Mouse (Mus musculus) C2C12 (cell line): ENCODE measurements around the gene Bdkrb1. TPM values are rescaled to one million over a fixed set of nuclear protein-coding genes. Genes with fewer than 3 reads are reported as not detected.

ENCODE experiments used
- H3K27me3 ChIP-seq: one replicate; pipeline ENCODE4 v1.6.1; 2011; ENCODE audit not compliant: control insufficient read depth, insufficient read depth, insufficient read length
- H3K36me3 ChIP-seq: one replicate; pipeline ENCODE4 v1.6.1; 2011; ENCODE audit not compliant: control insufficient read depth, insufficient read depth
- H3K4me3 ChIP-seq: one replicate; pipeline ENCODE4 v1.5.1; 2011; ENCODE audit warnings: mild to moderate bottlenecking, control low read depth; ENCODE audit not compliant: poor library complexity, insufficient read depth, severe bottlenecking
- H3K79me2 ChIP-seq: one replicate; pipeline ENCODE4 v1.6.1; 2011; ENCODE audit not compliant: control insufficient read depth, insufficient read depth
- H3K79me3 ChIP-seq: one replicate; pipeline ENCODE4 v1.6.1; 2011; ENCODE audit warnings: low read depth, control low read depth
- H3ac ChIP-seq: one replicate; pipeline ENCODE3; 2011; ENCODE audit warnings: low read depth; ENCODE audit not compliant: control insufficient read depth, insufficient read length
- CEBPB ChIP-seq: IDR thresholded peaks from one replicate; pipeline ENCODE4 v1.6.1; 2011; ENCODE audit warnings: low read depth, mild to moderate bottlenecking, control low read depth, moderate library complexity
- CTCF ChIP-seq: IDR thresholded peaks from one replicate; pipeline ENCODE4 v1.5.1; 2011; ENCODE audit not compliant: control insufficient read depth, insufficient read depth, insufficient read length
- FOSL1 ChIP-seq: IDR thresholded peaks from one replicate; pipeline ENCODE4 v1.8.0; 2011; ENCODE audit warnings: mild to moderate bottlenecking, low read length; ENCODE audit not compliant: poor library complexity, insufficient read depth, severe bottlenecking
- MAX ChIP-seq: IDR thresholded peaks from one replicate; pipeline ENCODE4 v1.6.1; 2011; ENCODE audit warnings: mild to moderate bottlenecking, control low read depth
- MYOD1 ChIP-seq: IDR thresholded peaks from one replicate; pipeline ENCODE4 v1.6.1; 2011; ENCODE audit warnings: low read depth; ENCODE audit not compliant: control insufficient read depth, insufficient read length
- MYOG ChIP-seq: IDR thresholded peaks from one replicate; pipeline ENCODE4 v1.6.1; 2011; ENCODE audit not compliant: control insufficient read depth, insufficient read length; ENCODE audit errors: extremely low read depth
- USF1 ChIP-seq: IDR thresholded peaks from one replicate; pipeline ENCODE4 v1.6.1; 2011; ENCODE audit warnings: low read depth, mild to moderate bottlenecking, control low read depth, moderate library complexity
- polyA plus RNA-seq: library from polyadenylated mRNA; unstranded; fragments of >200 nt; fragmentation: generic; extraction: Trizol; gene quantifications from one replicate; pipeline ENCODE4 v1.2.1, GENCODE M21; 2012; ENCODE audit warnings: missing spikeins

Bdkrb1 gene
- polyA plus RNA-seq, 1 experiment = 2.1 TPM

DNA sequence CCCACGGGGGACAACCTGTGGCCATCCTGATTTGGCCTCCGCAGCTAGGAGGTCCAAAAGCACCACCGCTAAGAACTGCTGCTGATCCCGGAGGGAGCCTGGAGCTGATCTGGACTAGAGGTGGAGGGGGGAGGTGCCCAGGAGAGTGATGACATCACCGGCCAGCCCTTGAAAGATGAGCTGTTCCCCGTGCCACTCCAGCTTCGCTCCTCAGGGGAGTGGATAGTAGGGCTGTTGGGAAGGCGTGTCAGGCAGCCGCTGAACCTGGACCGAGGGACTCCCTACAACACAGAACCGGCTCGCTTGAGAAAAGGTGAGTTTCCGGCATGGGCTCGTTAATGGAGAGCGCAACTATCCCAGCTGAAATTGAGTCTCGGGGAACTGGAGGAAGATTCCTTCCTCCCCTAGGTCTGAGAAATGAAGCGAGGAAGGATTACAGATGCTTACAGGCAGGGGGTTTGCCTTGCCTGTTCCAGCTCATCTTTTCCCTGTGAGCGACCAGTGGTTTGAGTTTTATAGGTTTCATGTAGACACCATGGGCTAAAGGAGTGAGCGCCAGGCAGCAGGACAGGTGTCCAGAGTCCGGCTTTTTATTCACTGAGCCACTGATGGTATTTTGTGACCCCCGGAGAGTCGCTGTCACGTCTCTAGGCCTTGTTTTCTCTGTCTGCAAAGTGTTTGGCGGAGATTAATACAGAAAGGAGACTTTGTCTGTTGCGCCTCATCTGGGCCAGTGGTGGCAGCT, 39.8 kb upstream of the Bdkrb1 start, which contains the start of gene Bdkrb2:
Gene Bdkrb2, plus strand, starts transcription at position 291 of the 745 bp plus-strand sequence.
- Histone ChIP-seq H3K79me2 (no peaks in the 10 kb centered on the region), H3K4me3 (no peak within 1 kb of the TSS), H3K27me3 (no peaks in the 10 kb centered on the region), H3ac (no peak within 1 kb of the TSS), H3K79me3 (no peaks in the 10 kb centered on the region), H3K36me3 (no peaks in the 10 kb centered on the region)
- no peak for TF ChIP-seq MAX
- TF ChIP-seq CTCF = no peak
- no peak for TF ChIP-seq MYOD1
- TF ChIP-seq CEBPB = no peak
- no peak for TF ChIP-seq USF1

- H3ac ChIP-seq = no peak overlapping the region
- H3K79me3 ChIP-seq = no peaks in the 10 kb centered on the region
- TF ChIP-seq MYOD1 = no peak
- no peak for TF ChIP-seq MYOG
- no peak for TF ChIP-seq FOSL1
- no peak for TF ChIP-seq MAX
- TF ChIP-seq CTCF = no peak
- TF ChIP-seq CEBPB = no peak
- TF ChIP-seq USF1 = no peak
- no peaks in the 10 kb centered on the region for H3K27me3 ChIP-seq
- no peak overlapping the region for H3K4me3 ChIP-seq
- no peaks in the 10 kb centered on the region for H3K79me2 ChIP-seq
- H3K36me3 ChIP-seq = no peaks in the 10 kb centered on the region
These were observed 39.1 kb upstream of the Bdkrb1 start for GRCm38 (mm10) chr12:105563726-105564275.

DNA sequence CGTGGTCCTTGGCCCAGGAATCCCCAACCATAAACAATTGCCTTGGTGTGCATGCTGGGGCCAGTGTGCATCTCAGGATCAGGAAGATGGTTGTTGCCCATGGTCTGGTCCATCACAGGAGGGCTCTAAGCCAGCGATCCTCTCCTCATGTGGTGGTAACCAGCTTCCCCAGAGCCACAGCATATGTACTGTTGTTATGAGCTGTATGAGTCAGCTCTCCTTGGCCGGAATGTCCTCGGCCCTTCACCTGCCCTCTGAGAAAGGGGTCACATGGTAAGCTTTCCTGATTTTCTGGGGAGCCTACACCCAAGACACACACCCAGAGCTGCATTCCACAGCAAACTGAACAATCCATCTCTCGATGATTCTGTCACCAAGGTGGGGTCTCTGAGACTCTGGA, 37.7 kb upstream of the Bdkrb1 start:
- no peak overlapping the region for H3K4me3 ChIP-seq
- no peaks in the 10 kb centered on the region for H3K79me3 ChIP-seq
- H3K36me3 ChIP-seq = no peaks in the 10 kb centered on the region
- H3K79me2 ChIP-seq = no peaks in the 10 kb centered on the region
- no peaks in the 10 kb centered on the region for H3K27me3 ChIP-seq
- TF ChIP-seq MYOG (no peak), USF1 (no peak), MYOD1 (no peak), CTCF (no peak), MAX (no peak), FOSL1 (no peak), CEBPB (no peak)
- no peak overlapping the region for H3ac ChIP-seq

- H3K27me3 ChIP-seq = no peaks in the 10 kb centered on the region
- no peak overlapping the region for H3ac ChIP-seq
- no peaks in the 10 kb centered on the region for H3K36me3 ChIP-seq
- no peaks in the 10 kb centered on the region for H3K79me3 ChIP-seq
- no peak overlapping the region for H3K4me3 ChIP-seq
- TF ChIP-seq FOSL1 (no peak), CTCF (no peak), USF1 (no peak), MYOD1 (no peak), CEBPB (no peak), MYOG (no peak), MAX (no peak)
- H3K79me2 ChIP-seq = no peaks in the 10 kb centered on the region
These were observed 31.0 kb upstream of the Bdkrb1 start for GRCm38 (mm10) chr12:105571867-105572266.

DNA sequence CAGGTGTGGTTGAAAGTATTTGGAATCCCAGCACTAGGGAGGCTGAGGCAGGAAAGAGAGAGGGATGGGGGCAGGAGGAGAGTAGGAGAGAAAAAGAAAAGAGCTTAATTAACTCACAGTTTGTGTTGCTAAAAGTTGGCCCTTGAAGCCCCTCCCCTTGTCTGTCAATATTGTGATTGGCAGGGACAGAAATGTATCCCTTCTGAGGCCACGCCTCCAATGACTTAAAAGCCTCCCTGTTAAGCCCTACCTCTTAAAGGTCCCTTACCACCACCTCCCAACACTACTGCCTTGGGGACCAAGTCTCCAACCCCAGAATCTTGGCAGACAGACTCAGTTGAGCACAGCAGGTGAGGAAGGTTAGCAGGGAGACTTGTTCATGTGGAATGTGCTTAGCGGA, 30.3 kb upstream of the Bdkrb1 start:
- TF ChIP-seq MAX (no peak), USF1 (no peak)

GRCm38 (mm10) chr12:105574356-105574755, 28.5 kb upstream of the Bdkrb1 start:
- H3K79me3 ChIP-seq = no peaks in the 10 kb centered on the region
- H3K27me3 ChIP-seq = no peaks in the 10 kb centered on the region
- H3ac ChIP-seq = no peak overlapping the region
- H3K4me3 ChIP-seq = no peak overlapping the region
- no peaks in the 10 kb centered on the region for H3K79me2 ChIP-seq
- TF ChIP-seq CTCF = no peak
- no peak for TF ChIP-seq MYOG
- TF ChIP-seq MAX = no peak
- TF ChIP-seq MYOD1 = no peak
- TF ChIP-seq FOSL1 = no peak
- TF ChIP-seq CEBPB = no peak
- TF ChIP-seq USF1 = no peak
- no peaks in the 10 kb centered on the region for H3K36me3 ChIP-seq

More for the DNA sequence above, 30.3 kb upstream of the Bdkrb1 start:
- Histone ChIP-seq H3K27me3 (no peaks in the 10 kb centered on the region), H3ac (no peak overlapping the region), H3K36me3 (no peaks in the 10 kb centered on the region), H3K79me3 (no peaks in the 10 kb centered on the region), H3K4me3 (no peak overlapping the region), H3K79me2 (no peaks in the 10 kb centered on the region)
